Mouse (Mus musculus): Measurements from ENCODE around the gene Taar7d. TPM values are rescaled to one million over a fixed set of nuclear protein-coding genes. Genes with fewer than 3 reads are reported as not detected.
A peak's percentile ranks its signal among the peaks of the same experiment; 100 is the strongest.
"Not testable (repeated sequence)": the region's sequence is repeated elsewhere in the genome, so short reads cannot be mapped to it uniquely, and the experiment has no call there.

Gene Taar7d
- total RNA-seq (2021): not detected
- long read RNA-seq, experiment 1: 0 reads
- long read RNA-seq, experiment 2: 0 reads

- intact Hi-C loops (cut with DNase I; ENCODE audit: low total_unique reads): no loop called here
These were observed at the start of gene Taar7d for GRCm38 (mm10) chr10:24026922-24027321. Taar7d (plus strand) TSS chr10:24027222.

GRCm38 (mm10) chr10:23977958-23978357 is 49.1 kb upstream of the Taar7d start:
- intact Hi-C loops (cut with DNase I; ENCODE audit: low total_unique reads): loop anchor here (10.0 kb wide), 1 partner anchor 107 kb away; no protein-coding TSS in a partner anchor
- no peak for DNase-seq

More at GRCm38 (mm10) chr10:24026922-24027321, at the start of gene Taar7d:
- DNase-seq: no peak

GRCm38 (mm10) chr10:23978901-23979705 is 47.9 kb upstream of the Taar7d start:
- DNase-seq: peak; percentile 59

GRCm38 (mm10) chr10:23985546-23985945 is 41.5 kb upstream of the Taar7d start, which contains the start of gene Taar6:
Taar6 (minus strand) TSS chr10:23985646.
- intact Hi-C loops (cut with DNase I; ENCODE audit: low total_unique reads): no loop called here
- DNase-seq: no peak

More at GRCm38 (mm10) chr10:23978901-23979705, 47.9 kb upstream of the Taar7d start:
- intact Hi-C loops (cut with DNase I; ENCODE audit: low total_unique reads): loop anchor here (10.0 kb wide), 1 partner anchor 106 kb away; no protein-coding TSS in a partner anchor

- intact Hi-C loops (cut with DNase I; ENCODE audit: low total_unique reads): no loop called here
- DNase-seq: no peak
These were observed 40.6 kb upstream of the Taar7d start for GRCm38 (mm10) chr10:23986419-23986818.

- intact Hi-C loops (cut with DNase I; ENCODE audit: low total_unique reads): no loop called here
- no peak for DNase-seq
These were observed 33.6 kb upstream of the Taar7d start, which contains the start of gene Taar7a for GRCm38 (mm10) chr10:23993381-23993780. Taar7a (minus strand) TSS chr10:23993481.

GRCm38 (mm10) chr10:23999639-24000038 is 27.4 kb upstream of the Taar7d start, which contains the start of gene Taar7b:
Taar7b (plus strand) TSS chr10:23999939.
- intact Hi-C loops (cut with DNase I; ENCODE audit: low total_unique reads): no loop called here
- no peak for DNase-seq

- DNase-seq: no peak
- intact Hi-C loops (cut with DNase I; ENCODE audit: low total_unique reads): no loop called here
These were observed 20.6 kb upstream of the Taar7d start for GRCm38 (mm10) chr10:24006442-24006841.

- intact Hi-C loops (cut with DNase I; ENCODE audit: low total_unique reads): no loop called here
These were observed 20.0 kb upstream of the Taar7d start for GRCm38 (mm10) chr10:24007034-24007433.

GRCm38 (mm10) chr10:24008143-24008542 is 18.9 kb upstream of the Taar7d start:
- DNase-seq: no peak
- intact Hi-C loops (cut with DNase I; ENCODE audit: low total_unique reads): no loop called here

More at GRCm38 (mm10) chr10:24007034-24007433, 20.0 kb upstream of the Taar7d start:
- DNase-seq: no peak

- intact Hi-C loops (cut with DNase I; ENCODE audit: low total_unique reads): no loop called here
These were observed 4.3 kb downstream of the Taar7d start for GRCm38 (mm10) chr10:24031347-24031746.

GRCm38 (mm10) chr10:24037314-24037713 is 10.3 kb downstream of the Taar7d start, which contains the start of gene Taar7e:
Taar7e (plus strand) TSS chr10:24037614.
- DNase-seq: no peak
- intact Hi-C loops (cut with DNase I; ENCODE audit: low total_unique reads): no loop called here

More at GRCm38 (mm10) chr10:24031347-24031746, 4.3 kb downstream of the Taar7d start:
- no peak for DNase-seq

GRCm38 (mm10) chr10:24040120-24040869 is 13.3 kb downstream of the Taar7d start:
- intact Hi-C loops (cut with DNase I; ENCODE audit: low total_unique reads): no loop called here
- no peak for DNase-seq

- intact Hi-C loops (cut with DNase I; ENCODE audit: low total_unique reads): no loop called here
- DNase-seq: no peak
These were observed 22.2 kb downstream of the Taar7d start, which contains the start of gene Taar7f for GRCm38 (mm10) chr10:24049210-24049609. Taar7f (plus strand) TSS chr10:24049510.

- intact Hi-C loops (cut with DNase I; ENCODE audit: low total_unique reads): no loop called here
- no peak for DNase-seq
These were observed 25.0 kb downstream of the Taar7d start for GRCm38 (mm10) chr10:24052039-24052438.

- DNase-seq: no peak
- intact Hi-C loops (cut with DNase I; ENCODE audit: low total_unique reads): no loop called here
These were observed 32.0 kb downstream of the Taar7d start for GRCm38 (mm10) chr10:24058986-24059385.

GRCm38 (mm10) chr10:24074751-24075150 is 47.7 kb downstream of the Taar7d start:
- DNase-seq; intact Hi-C loops (cut with DNase I; ENCODE audit: low total_unique reads): not testable (repeated sequence)

- DNase-seq; intact Hi-C loops (cut with DNase I; ENCODE audit: low total_unique reads): not testable (repeated sequence)
These were observed 49.2 kb downstream of the Taar7d start, which contains the start of gene Taar8a for GRCm38 (mm10) chr10:24076200-24076599. Taar8a (plus strand) TSS chr10:24076500.

Measured in gastrocnemius, postnatal 14 days (tissue).